Mouse (Mus musculus) embryonic fibroblast, embryonic 13.5 days (primary cell): Measurements from ENCODE around the gene Slc6a17.

ENCODE experiments used
- CTCF ChIP-seq: IDR thresholded peaks from 2 replicates; pipeline ENCODE4 v1.5.1; 2011; ENCODE audit warnings: mild to moderate bottlenecking, control low read depth, low read length, moderate library complexity, borderline replicate concordance; ENCODE audit not compliant: insufficient read depth
- POLR2A ChIP-seq: IDR thresholded peaks from 2 replicates; pipeline ENCODE4 v1.6.1; 2011; ENCODE audit warnings: low read depth, mild to moderate bottlenecking, control low read depth, low read length, moderate library complexity

- no peak for TF ChIP-seq CTCF
- no peak for TF ChIP-seq POLR2A
These were observed 59.7 kb downstream of the Slc6a17 start for GRCm38 (mm10) chr3:107458104-107458503.
